Mouse (Mus musculus) activated CD4-positive, CD25-positive, alpha-beta regulatory T cell, adult 4 months (primary cell): ENCODE data around the gene Sv2a. TPM values are rescaled to one million over a fixed set of nuclear protein-coding genes. Genes with fewer than 3 reads are reported as not detected.

Source experiments
- polyA plus RNA-seq, 2 experiments: library from polyadenylated mRNA; unstranded; fragments of 100-300 nt; shearing (Covaris generic); gene quantifications; one replicate each; pipeline ENCODE4 v1.2.1; 2017

Gene Sv2a
- polyA plus RNA-seq, 2 experiments from 2014 or later: 0.83 to 1.9 TPM

Other genes starting within 250 kb of the Sv2a start
- 10 to 100 TPM in 1 of 2 experiments, 1 to 10 TPM in 1; 7.5 to 12.8 TPM for gene Plekho1, start 185.2 kb upstream of the Sv2a start, polyA plus RNA-seq
- 10 to 100 TPM; 18.8 to 22.7 TPM for gene Vps45, start 122.7 kb upstream of the Sv2a start, polyA plus RNA-seq
- gene Otud7b, start 76.6 kb upstream of the Sv2a start, polyA plus RNA-seq: 10 to 100 TPM in 1 of 2 experiments, 1 to 10 TPM in 1; 8.0 to 12.0 TPM
- 1 to 10 TPM in 1 of 2 experiments, under 1 TPM in 1; 0.62 to 2.0 TPM for gene Mtmr11, start 19.1 kb upstream of the Sv2a start, polyA plus RNA-seq
- 10 to 100 TPM; 65.6 to 75.0 TPM for gene Sf3b4, start 8.8 kb upstream of the Sv2a start, polyA plus RNA-seq
- 10 to 100 TPM; 31.4 to 31.8 TPM for gene Bola1, start 38.6 kb downstream of the Sv2a start, polyA plus RNA-seq
- gene Hist2h2ab, start 38.7 kb downstream of the Sv2a start, polyA plus RNA-seq: 1 to 10 TPM in 1 of 2 experiments, not detected in 1; 1.3 TPM
- gene Hist2h2ac, start 39.7 kb downstream of the Sv2a start, polyA plus RNA-seq: 10 to 100 TPM in 1 of 2 experiments, 1 to 10 TPM in 1; 5.3 to 11.8 TPM
- 1 to 10 TPM; 1.5 to 3.3 TPM for gene Hist2h2be, start 40.0 kb downstream of the Sv2a start, polyA plus RNA-seq
- gene Hist2h3c2, start 58.0 kb downstream of the Sv2a start, polyA plus RNA-seq: 1 to 10 TPM in 1 of 2 experiments, under 1 TPM in 1; 0.56 to 2.5 TPM
- gene Hist2h2aa2, start 59.1 kb downstream of the Sv2a start, polyA plus RNA-seq: 10 to 100 TPM in 1 of 2 experiments, not detected in 1; 86.9 TPM
- gene Hist2h2aa1, start 64.3 kb downstream of the Sv2a start, polyA plus RNA-seq: 10 to 100 TPM in 1 of 2 experiments, not detected in 1; 46.6 TPM
- not detected for gene Hist2h3c1, start 65.5 kb downstream of the Sv2a start, polyA plus RNA-seq
- gene Hist2h4, start 82.2 kb downstream of the Sv2a start, polyA plus RNA-seq: 1 to 10 TPM; 1.9 to 2.2 TPM
- 10 to 100 TPM; 23.4 to 32.3 TPM for gene Hist2h3b, start 87.5 kb downstream of the Sv2a start, polyA plus RNA-seq
- gene Hist2h2bb, start 88.6 kb downstream of the Sv2a start, polyA plus RNA-seq: 10 to 100 TPM in 1 of 2 experiments, 1 to 10 TPM in 1; 5.2 to 11.1 TPM
- not detected for gene Fcgr1, start 112.8 kb downstream of the Sv2a start, polyA plus RNA-seq